Mouse (Mus musculus) central nervous system, embryonic 11.5 days (tissue): Measurements from ENCODE around the gene Tnfrsf18. TPM values are rescaled to one million over a fixed set of nuclear protein-coding genes. Genes with fewer than 3 reads are reported as not detected.

ENCODE experiments used
- polyA plus RNA-seq: library from polyadenylated mRNA; depleted of rRNA; stranded (reverse); fragments of >200 nt; gene quantifications from 2 replicates; pipeline ENCODE4 v1.2.3, GENCODE M21; 2012; rRNA removed

The Tnfrsf18 gene
- 0.06 and 0.16 TPM in 2 replicates for polyA plus RNA-seq

DNA sequence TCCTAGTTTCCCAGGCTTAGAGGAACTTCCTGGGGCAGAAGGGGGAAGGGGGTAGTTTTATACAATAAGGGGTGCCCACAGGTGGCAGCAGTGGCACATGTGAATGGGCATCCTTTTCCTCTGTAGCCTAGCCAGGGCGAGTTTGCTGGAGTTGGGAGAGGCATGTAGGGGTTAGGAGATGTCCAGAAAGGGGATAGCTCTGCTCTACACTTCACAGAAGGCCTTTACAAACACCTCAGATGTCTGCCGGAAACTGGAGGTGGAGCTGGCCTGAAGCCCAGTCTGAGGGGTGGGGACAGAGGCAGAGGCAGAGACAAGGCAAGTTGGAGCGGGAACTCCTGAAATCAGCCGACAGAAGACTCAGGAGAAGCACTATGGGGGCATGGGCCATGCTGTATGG is at the start of gene Tnfrsf18:
Gene Tnfrsf18, plus strand, starts transcription at position 152 of the 400 bp plus-strand sequence.

DNA sequence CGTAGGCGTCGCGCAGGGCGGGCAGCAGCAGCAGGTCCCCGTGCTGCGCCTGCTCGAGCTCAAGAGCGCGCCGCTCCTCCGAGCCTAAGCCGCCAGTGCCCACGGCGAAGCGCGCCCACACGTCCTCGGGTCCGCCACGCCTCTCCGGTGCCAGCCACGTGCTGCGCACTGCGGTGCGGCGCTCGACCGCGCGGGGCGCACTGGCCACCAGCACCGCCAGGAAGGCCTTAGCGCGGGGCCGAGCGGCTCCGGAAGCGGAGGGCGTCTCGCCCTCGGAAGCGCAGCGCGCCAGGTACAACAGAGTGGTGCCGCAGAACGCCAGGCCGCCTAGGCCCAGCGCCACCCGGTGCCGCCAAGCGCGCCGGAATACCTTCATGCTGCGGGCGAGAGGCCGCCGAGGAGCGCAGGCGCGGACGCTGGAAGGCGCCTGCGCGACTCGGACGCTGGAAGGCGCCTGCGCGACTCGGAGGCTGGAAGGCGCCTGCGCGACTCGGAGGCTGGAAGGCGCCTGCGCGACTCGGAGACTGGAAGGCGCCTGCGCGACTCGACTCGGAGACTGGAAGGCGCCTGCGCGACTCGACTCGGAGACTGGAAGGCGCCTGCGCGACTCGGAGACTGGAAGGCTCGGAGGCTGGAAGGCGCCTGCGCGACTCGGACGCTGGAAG is 33.6 kb upstream of the Tnfrsf18 start, which contains the start of the genes B3galt6 and Sdf4:
Gene B3galt6, minus strand, starts transcription at position 409 of the 665 bp plus-strand sequence.
Gene Sdf4, plus strand, starts transcription at position 632 of the 665 bp plus-strand sequence.

DNA sequence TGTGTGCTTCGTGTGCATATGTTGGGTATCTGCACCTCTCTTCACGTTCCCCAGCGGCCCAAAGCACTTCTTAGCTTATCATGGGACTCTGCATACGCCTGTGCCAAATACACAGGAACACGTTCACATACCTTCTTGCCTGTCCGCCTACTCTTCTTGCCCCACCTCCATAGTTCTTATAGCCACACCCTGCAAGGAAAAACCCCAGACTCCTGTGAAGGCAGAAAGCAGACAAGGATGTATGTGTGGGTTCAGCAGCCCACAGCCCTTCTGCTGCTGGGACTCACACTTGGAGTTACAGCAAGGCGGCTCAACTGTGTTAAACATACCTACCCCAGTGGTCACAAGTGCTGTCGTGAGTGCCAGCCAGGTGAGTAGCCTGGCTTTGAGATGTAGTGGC is 12.3 kb upstream of the Tnfrsf18 start, which contains the start of gene Tnfrsf4:
Gene Tnfrsf4, plus strand, starts transcription at position 207 of the 400 bp plus-strand sequence.

DNA sequence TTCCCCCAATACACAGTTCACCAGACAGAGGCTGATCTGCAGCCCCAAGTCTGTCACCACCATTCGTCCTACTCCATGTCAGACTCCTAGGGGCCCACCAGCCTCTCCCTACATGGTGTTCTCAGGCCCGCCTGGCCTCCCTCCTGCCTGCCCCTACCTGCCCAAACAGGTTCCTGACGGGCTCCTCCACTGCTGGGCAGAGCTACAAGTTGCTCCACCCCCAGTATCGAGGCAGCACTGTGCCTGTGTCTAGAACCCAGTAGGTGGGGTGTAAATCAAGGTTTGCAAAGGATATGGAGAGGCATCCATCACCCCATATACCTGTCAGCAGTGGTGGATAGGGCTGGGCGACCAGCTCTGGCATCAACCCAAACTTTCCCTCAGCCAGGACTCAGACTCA is 33.3 kb downstream of the Tnfrsf18 start, which contains the start of gene Ttll10:
Gene Ttll10, minus strand, starts transcription at position 154 of the 400 bp plus-strand sequence.

Other genes starting within 250 kb of the Tnfrsf18 start
- 0.50 and 0.83 TPM in 2 replicates for gene Tmem88b, start 240.3 kb upstream of the Tnfrsf18 start, polyA plus RNA-seq
- not detected in 2 replicates for gene Ankrd65, start 235.7 kb upstream of the Tnfrsf18 start, polyA plus RNA-seq
- 69.9 and 120 TPM in 2 replicates for gene Mrpl20, start 223.3 kb upstream of the Tnfrsf18 start, polyA plus RNA-seq
- gene Ccnl2, start 213.7 kb upstream of the Tnfrsf18 start, polyA plus RNA-seq, result 225 and 230 TPM in 2 replicates
- 126 and 135 TPM in 2 replicates for gene Aurkaip1, start 194.9 kb upstream of the Tnfrsf18 start, polyA plus RNA-seq
- 53.6 and 63.9 TPM in 2 replicates for gene Mxra8, start 186.5 kb upstream of the Tnfrsf18 start, polyA plus RNA-seq
- 61.8 and 67.7 TPM in 2 replicates for gene Dvl1, start 178.8 kb upstream of the Tnfrsf18 start, polyA plus RNA-seq
- gene Tas1r3, start 162.8 kb upstream of the Tnfrsf18 start, polyA plus RNA-seq, result 0.34 and 0.48 TPM in 2 replicates
- 8.5 and 16.8 TPM in 2 replicates for gene Cptp, start 156.7 kb upstream of the Tnfrsf18 start, polyA plus RNA-seq
- gene Ints11, start 156.6 kb upstream of the Tnfrsf18 start, polyA plus RNA-seq, result 60.0 and 67.2 TPM in 2 replicates
- gene Pusl1, start 134.4 kb upstream of the Tnfrsf18 start, polyA plus RNA-seq, result 58.7 and 62.5 TPM in 2 replicates
- 44.4 and 50.6 TPM in 2 replicates for gene Acap3, start 134.3 kb upstream of the Tnfrsf18 start, polyA plus RNA-seq
- 112 and 120 TPM in 2 replicates for gene Ube2j2, start 82.3 kb upstream of the Tnfrsf18 start, polyA plus RNA-seq
- 14.8 and 17.7 TPM in 2 replicates for gene C1qtnf12, start 63.8 kb upstream of the Tnfrsf18 start, polyA plus RNA-seq
- gene B3galt6, start 33.5 kb upstream of the Tnfrsf18 start, polyA plus RNA-seq, result 8.5 and 10.3 TPM in 2 replicates
- 76.6 and 90.7 TPM in 2 replicates for gene Sdf4, start 33.3 kb upstream of the Tnfrsf18 start, polyA plus RNA-seq
- 4.2 and 4.4 TPM in 2 replicates for gene Tnfrsf4, start 12.3 kb upstream of the Tnfrsf18 start, polyA plus RNA-seq
- gene Ttll10, start 33.2 kb downstream of the Tnfrsf18 start, polyA plus RNA-seq, result 0.24 and 0.45 TPM in 2 replicates
- 58.0 and 88.7 TPM in 2 replicates for gene 9430015G10Rik, start 83.8 kb downstream of the Tnfrsf18 start, polyA plus RNA-seq
- gene Rnf223, start 104.3 kb downstream of the Tnfrsf18 start, polyA plus RNA-seq, result 2.9 and 4.2 TPM in 2 replicates
- 227 and 301 TPM in 2 replicates for gene Agrn, start 171.3 kb downstream of the Tnfrsf18 start, polyA plus RNA-seq
- 1.0 and 1.2 TPM in 2 replicates for gene Isg15, start 174.7 kb downstream of the Tnfrsf18 start, polyA plus RNA-seq
- gene AW011738, start 177.1 kb downstream of the Tnfrsf18 start, polyA plus RNA-seq, result 5.1 and 8.3 TPM in 2 replicates
- 0.80 and 0.85 TPM in 2 replicates for gene Perm1, start 189.7 kb downstream of the Tnfrsf18 start, polyA plus RNA-seq
- gene Plekhn1, start 208.7 kb downstream of the Tnfrsf18 start, polyA plus RNA-seq, result 53.9 and 68.3 TPM in 2 replicates
- gene Noc2l, start 209.8 kb downstream of the Tnfrsf18 start, polyA plus RNA-seq, result 115 and 144 TPM in 2 replicates
- gene Samd11, start 229.5 kb downstream of the Tnfrsf18 start, polyA plus RNA-seq, result 5.3 and 5.9 TPM in 2 replicates